Mouse (Mus musculus) layer of hippocampus, adult 8-10 months (tissue): ENCODE measurements at regions not wholly inside any gene's neighbourhood (a gene's known extent, or its start where the extent isn't known, plus 50 kb on each side); places are given as distances from the start of the nearest gene placed in this dataset.
A peak's percentile ranks its signal among the peaks of the same experiment; 100 is the strongest.

ENCODE experiments used
- DNase-seq, 2 experiments: peaks; one replicate each; pipeline ENCODE4 v3.0.0; 2022; ENCODE audit warnings: low spot score in 2 of 2

DNA sequence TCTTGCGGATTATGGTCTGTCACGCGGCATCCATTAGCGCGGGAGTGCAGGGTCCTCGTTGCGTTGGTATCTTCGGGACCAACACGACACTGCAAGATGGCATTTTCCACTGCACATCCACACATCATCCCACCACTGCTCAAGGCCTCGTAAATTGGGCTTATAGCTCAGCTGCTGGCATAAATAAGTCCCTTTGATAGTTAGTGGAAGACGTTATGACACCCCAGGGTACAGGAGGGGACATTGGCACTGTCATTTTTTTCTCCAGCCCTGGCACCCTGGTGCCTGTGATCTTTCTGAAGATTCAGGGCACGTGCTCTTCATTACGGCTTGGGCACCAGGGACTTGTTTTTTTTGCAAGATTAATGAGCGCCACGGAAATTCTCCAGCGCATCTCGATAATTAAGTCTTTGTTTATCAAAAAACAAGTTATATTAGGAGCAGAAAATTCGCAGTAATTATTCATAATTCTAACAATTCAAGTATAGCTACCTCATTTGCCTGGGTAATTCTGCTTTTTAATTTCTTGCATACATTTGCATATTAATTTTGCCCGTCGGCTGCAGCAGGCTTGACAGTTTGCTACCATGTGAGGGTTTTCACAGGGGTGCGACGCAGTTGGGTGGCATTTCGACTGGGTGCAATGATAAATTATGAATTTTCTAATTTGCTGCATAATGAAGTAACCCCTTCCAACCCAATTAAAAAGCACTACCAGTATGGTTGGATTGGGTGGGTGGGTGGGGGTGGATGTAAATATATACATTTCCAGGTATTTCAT, 119.1 kb downstream of the Vrk1 start:
- no peak for DNase-seq

DNA sequence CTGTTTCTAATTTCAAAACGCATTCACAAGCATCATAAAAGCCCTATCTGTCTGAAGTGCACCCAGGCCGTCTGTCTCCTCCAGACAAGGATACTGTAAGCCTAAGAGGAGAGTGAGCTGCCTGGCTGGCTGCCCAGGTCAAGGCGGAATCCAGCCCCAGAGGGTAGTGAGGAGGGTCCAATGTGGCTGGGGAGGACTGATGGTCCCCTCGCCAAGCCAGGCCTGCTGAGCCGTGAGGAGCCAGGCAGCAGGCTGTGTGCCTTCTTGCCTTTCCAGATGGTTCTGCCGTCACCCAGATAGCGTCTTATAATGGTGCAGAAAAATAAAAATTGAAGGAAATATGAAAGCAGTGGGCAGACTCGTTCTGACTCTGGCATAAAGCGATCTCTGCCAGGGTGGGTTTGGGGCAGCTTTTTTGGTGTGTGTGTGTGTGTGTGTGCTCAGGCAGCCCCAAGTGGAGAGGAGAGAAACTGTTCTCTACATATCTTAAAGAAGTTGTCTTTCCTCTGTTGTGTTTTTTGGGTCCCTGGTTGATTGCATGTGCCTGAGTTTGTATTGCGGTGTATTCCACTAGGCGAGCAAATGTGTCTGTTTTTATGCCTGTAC, 120.1 kb downstream of the Vrk1 start:
- DNase-seq: no peak

DNA sequence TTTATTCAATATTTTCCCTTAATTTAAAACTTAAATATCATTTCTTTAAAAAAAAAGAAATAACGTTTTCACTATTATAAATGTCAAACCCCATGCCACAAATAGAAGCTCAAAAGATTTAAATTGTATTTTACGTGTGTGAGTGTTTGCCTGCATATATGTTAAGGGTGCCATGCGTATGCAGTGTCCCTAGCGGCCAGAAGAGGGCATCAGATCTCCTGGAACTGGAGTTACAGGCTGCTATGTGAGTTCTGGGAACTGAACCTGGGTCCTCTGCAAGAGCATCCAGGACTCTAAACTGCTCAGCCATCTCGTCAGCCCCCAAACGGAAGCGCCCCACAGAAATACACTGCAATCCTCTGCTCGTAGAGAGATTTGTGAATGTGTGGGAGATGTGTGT, 122.7 kb downstream of the Vrk1 start:
- no peak for DNase-seq

DNA sequence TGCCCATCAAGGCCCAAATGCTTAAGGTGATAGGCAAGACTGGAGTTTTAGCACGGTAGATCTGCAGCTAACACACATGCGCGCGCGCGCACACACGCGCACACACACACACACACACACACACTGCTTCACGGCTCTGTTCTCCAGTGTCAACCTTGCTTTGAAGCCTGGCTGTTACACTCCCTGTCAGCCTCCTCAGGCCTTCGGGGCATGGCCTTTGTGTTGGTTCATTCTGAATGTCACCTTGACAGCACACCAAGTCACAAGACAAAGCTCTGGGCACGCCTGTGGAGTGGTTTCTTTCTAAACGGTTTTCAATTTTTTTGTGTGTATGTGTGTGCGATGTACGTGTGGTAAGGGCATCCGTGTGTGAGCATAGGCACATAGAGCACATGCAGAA, 128.4 kb downstream of the Vrk1 start:
- DNase-seq: no peak

DNA sequence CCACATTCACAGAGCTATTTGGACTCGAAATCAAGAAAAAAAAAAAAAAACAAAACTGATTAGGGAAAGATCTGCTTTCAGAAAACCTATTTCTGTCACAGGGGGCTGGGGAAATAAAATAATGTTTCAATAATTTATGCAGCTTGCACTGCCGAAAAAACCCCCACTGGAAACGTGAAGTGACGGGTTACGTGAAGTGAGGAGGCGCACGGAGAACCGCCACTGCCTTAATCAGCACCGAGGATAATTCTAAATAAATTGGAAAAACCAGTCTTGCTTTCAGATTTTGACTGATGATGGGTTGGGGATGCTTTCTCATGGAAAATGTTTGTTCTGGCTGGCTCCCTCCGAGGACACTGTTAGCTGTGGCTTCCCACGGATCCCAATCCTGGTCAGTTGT, 129.5 kb downstream of the Vrk1 start:
- no peak for DNase-seq

DNA sequence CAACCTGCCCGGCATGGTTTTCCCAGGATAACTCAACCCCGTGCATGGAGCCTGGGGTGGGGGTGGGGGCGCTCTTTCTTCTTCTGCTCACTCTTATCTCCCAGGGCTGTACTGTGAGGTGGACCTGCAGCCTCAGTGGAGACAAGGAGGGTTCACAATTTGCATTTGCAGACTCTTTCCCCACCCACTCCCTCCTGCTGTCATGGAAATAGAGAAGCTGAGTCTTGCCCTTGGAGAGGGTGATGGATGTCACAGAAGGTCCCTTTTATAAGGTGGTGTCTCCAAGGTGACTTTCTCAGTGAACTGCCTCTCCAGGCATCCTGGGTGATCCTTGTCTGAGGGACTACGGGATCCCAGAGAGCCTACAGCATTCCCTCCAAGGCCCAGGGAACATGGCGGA, 129.9 kb downstream of the Vrk1 start:
- DNase-seq: no peak

DNA sequence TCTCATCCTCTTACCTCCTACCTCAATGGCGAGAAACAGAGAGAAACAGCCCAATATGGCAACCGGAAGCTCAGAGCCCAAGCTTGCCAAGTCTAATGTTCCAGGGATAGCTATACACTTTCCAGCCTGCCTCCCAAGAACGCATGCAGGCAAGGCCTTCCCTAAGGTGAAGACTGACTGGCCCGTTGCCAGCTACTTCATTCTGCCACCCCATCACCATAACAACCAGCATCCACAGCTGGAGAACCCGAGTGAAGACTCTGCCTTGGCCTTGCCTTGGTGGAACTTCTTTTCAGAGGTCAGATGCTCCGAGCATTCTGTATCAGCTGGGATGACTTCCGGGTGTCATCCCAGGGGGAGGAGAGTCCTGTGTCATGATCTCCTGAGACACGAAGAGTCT, 130.6 kb downstream of the Vrk1 start:
- DNase-seq: no peak

DNA sequence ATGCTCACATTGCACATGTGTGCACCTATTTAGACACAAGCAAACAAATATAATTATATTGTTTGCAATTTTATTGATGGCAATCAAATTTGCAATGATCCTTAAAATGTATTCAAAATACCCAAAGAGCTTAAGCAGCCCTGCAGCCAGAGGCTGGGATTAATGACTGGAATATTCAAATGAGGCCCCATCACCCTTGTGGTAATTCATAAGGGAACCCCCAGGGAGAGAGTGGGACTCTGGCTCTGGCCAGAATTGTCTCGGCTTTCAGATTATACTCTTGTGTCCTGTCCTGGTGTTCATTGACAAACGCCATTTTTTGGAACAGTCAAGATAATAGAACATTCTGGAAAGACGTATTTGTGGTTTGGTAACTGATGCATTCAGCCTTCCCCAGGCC, 133.5 kb downstream of the Vrk1 start:
- DNase-seq: no peak

DNA sequence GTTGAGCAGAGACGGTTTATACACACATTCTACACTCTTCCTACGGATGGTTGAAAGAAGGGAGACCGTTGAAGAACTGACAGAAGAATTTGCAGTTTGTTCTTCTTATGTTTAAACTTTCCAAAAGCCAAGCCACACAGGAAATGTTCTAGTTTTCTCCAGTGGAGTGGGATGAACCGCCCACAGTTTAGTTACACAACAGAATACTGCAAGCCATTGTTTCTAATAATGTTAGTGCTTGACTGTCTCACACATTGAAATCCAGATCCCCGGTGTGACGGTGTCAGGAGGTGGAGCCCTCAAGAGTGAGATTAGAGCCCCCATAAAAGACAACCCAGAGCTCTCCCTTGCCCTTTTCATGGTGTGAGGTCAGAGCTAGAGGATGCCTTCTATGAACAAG, 146.8 kb downstream of the Vrk1 start:
- DNase-seq: no peak

DNA sequence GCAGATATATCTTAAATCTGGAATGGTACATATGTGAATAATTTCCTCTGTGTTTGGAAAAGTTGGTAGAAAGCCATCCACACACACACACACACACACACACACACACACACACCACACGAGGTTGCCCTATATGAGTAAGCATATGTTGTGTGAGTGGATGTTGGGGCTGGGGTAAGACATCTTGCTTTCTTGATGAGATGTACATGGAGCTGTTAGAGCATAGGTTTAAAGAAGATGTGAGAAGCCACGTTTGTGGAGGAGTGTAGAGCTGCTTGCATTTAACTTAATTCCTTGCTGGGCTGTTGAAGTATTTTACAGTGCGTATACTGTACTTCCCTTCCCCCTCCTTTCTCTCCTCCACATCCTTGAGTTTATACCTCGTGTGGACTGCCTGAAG, 147.8 kb downstream of the Vrk1 start:
- no peak for DNase-seq

DNA sequence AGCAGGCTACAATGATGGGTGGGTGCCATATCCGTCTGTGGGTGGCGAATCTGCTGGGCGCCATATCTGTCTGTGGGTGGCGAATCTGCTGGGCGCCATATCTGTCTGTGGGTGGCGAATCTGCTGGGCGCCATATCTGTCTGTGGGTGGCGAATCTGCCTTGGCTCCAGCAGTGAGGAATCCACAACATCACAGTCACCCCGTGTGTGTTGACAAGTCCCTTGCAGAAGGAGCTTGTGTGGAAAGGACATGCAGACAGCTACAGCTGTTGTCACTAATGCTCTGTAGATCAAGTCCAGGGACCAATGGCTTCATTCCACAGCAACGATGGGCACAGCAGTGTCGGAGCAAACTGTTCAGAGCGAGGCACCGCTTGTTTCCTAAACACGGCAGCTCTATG, 148.6 kb downstream of the Vrk1 start:
- DNase-seq: peak; percentile 25 to 32

DNA sequence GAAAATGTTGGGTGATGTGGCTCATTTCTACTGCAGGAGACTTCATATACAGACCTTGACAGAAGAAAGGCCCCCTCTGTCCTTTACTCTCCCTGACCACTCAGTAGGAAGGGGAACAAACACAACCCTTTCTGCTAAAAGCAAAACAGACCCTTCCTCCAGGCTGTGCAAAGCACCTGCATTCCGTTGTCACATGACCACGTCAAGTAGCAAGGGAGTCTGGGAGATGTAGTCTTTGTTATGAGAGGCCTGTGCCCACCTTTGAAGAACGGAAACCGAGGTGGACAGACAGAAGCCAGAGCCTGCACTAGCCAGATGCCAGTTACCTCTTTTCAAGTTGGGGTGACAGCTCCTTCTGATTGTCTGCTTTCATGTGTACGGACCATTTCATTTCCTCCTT, 161.3 kb downstream of the Vrk1 start:
- DNase-seq: no peak

DNA sequence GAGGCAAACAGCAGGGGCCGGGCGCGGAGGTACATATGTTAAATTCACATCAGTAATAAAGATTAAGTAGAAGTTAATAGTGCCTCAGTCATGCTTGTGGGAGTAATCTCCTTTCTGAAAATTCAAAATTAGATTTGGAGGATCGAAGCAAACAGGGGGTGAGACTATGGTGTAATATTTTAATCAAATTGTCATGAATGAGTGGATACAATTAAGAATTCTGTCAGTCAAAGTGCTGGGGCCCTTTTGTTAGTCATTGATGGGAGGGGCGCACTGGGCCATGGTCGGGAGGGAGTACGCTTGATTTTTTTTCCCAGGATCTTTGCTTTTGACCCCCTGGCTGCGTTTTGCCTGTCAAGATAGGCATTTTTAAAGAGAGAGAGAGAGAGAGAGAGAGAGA, 163.2 kb downstream of the Vrk1 start:
- DNase-seq: no peak

DNA sequence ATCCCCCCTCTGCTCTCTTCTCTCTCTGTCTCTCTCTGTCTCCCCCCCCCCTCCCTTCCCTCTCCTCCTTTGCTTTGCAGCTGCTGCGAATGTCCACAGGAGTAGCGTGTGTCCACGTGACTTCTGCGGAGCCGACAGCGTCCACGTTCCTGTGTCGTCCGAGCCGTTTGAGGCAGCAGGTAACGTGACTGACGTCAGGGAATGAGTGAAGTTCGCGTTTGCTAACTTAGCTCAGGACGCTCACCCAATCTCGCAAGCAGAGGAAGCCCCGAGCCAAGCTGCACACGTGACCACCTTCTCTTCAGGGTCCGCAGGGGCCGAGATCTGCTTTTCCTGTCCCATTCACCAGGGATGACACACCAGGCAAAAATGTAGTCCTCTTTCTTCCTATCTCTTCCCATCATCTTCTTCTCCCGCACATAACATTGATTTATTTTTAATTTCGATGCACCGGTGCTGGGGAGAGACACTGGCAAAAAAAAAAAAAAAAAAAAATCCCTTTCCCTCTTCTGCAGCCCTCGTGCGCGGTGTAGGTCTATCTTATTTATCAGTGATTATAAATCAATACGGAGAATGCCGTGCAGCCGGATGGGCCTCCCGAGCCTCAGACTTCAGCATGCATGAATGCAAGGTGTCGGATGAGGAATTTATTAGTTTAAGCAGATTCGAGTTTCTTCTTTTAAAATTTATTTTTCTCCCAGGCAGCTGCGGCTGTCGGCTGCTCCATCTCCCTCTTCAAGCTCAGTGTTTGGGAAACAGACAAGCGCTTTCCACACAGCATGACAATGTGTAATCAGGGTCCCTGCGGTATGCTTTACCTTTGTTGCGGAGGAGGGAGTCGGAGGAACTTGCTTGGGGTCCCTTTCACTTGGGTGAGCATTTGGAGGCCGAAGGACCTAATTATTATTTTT, 164.3 kb downstream of the Vrk1 start:
- no peak for DNase-seq

DNA sequence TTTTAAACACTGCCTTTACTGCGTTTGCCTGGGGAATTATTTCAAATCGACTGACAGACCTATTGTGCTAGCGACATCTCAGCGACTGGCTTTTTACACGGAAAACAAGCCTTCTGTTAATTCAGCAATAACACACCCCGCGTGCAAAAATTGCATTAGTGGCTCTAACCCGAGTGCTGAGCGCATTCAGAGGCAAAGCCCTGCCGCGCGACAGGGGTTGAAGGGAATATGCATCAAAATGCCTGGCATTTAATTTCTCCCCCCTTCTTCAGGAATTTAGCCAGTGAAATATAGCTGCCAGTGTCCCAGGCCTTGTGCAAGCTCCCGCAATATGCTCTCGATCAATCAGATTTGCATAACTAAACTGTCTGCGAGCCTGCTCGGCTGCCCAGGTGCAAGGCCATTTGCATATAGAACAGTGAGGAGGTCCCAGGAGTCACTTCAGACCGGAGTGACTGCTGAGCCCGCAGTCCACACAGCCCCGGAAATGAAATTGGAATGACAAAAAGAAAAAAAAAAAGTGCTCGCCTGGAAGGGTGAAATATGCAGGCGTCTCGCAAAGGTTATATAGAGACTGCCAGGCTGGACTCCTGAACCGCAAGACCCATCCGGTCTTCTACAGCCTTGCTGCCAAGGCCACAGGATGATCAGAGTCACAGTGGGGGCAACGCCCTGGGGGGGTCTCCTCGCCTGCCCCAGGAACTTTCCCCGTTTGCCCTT, 165.1 kb downstream of the Vrk1 start:
- DNase-seq: peak in 1 of 2 experiments; percentile 39

DNA sequence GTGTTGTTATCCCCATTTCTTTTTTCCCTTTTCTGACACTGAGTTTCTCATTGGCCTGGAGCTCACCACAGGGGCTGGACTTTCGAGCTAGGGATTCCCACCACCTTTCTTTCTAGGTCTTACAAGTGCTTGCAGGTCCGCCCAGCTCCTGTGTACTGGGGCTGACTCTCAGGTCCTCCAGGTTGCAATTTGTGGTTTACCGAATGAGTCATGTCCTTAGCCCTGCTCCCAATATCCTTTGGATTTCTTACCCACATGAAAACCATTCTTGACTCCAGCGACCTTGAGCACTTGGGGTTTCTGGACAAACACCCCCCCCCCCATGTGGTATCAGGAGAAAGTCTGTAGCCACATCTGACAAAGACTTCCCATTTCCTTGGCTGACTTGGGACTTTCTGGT, 167.3 kb downstream of the Vrk1 start:
- DNase-seq: no peak

DNA sequence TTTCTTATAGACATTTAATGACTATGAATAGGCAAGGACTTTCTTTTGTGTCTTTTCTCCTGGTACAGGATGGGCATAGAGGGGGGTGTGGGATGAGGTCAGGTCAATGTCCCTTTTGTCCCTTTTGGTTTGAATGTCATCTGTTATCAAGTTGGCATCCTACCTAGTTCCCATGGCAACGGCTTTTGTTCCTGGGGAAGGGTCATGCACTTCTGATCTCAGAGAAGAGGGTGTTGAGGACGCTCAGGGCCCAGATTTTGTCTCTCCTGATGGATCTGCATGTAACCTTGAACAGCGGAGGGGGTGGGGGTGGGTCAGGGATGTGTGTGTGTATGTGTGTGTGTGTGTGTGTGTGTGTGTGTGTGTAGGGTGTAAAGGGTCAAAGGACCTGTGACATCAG, 167.8 kb downstream of the Vrk1 start:
- no peak for DNase-seq

DNA sequence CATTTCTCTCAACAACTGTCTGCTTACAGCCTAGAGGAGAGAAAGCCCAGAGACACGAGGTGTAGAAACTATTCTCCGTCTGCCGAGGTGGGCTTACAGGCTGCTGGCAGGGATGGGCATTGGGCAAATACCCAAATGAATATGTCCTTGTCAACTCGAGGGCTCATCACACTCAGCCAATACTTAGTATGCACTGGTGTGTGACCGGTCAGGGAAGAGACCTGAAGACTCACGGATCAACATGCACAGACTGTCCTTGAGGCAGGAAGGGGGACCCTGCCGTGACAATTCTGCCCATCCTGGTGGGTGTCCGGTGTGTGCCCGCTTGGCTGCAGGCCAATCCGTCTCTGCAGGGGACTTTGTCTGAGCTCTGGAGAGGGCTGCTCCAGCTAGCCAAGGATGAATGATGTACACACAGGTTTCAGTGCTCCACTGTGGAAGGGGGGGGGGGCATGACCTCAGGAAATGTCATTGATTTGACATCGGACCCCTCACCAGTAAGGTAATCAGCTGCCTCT, 168.7 kb downstream of the Vrk1 start:
- no peak for DNase-seq

DNA sequence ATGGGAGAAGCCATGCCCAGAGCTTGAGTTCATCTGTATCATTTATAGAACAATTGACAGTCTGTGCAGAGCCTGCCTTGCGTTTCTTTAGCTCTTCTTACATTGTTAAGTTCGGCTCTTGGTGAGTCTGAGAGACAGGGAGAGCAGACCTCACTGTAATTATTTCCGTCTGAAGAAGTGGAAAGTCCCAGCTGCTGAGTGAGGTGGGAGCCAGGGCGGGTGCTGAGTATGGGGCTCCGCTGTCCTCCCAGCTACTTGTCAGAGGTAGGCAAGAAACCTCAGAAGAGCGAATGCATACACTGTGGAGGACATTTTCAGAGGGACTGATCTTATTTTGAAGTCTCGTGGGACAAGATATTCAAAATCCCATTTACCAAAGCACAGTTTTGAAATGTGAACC, 172.9 kb downstream of the Vrk1 start:
- DNase-seq: no peak

DNA sequence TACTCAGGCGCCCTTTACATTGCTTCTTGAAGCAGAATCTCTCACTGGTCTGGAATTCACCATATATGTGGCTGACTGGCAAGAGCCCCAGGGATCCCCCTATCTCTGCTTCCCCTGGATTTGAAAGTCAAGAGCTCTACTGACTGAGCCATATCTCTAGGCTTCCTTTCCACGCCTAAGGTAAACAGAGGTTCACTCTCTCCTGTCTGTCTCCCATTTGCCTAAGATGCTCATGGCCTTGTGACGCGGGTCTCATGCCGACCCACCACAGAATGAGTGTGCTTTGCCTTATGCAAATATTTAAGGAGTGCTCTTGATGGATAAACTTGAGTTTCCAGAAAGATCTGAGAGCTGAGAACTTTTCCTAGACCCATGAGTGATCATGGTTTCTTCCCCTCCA, 173.9 kb downstream of the Vrk1 start:
- DNase-seq: no peak

DNA sequence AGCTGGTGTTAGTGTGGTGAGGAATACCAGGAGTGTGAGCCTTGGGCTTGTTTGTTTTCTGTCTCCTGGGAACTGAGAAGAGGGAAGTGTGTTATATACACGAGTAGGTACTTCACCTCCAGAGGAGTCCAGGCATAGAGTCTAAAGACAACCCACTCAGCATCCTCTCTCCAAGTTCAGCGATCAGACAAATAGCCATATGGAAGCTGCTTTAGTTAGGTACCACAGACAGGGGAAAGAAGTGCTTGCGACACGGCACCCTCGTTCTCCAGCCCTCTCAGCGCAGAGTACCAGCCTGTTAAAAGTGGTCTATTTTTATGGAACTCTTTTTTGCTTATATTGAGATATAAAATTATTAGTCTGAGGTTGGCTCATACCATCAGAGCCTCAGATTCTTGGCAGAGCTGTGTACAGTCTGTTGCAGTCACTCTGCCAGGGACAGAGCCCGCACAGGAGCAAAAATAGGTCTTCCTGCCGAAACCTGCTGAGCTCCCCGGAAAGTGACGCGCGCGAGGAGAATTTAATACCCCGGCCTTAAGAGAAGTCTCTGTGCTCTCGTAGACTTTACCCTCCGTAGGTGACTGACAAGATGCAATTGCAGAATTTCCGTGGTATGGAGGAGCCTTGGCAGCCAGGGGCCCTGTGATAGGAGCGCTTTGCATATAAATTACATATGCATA, 175.5 kb downstream of the Vrk1 start:
- DNase-seq: peak; percentile 71 to 75
